Mouse (Mus musculus) thymus, adult 2 months (tissue): ENCODE results near the gene Mypn.

Experiments used
- CTCF ChIP-seq: fragments of 200-500 bp; IDR thresholded peaks from 2 replicates; pipeline ENCODE4 v1.5.1; 2012; ENCODE audit warnings: mild to moderate bottlenecking, control low read depth, low read length, moderate library complexity, borderline replicate concordance; ENCODE audit not compliant: control insufficient read depth, poor library complexity, insufficient read depth; ENCODE audit errors: extremely low read depth
- POLR2A ChIP-seq: fragments of 200-500 bp; IDR thresholded peaks from 2 replicates; pipeline ENCODE4 v1.6.1; 2012; ENCODE audit warnings: mild to moderate bottlenecking, low read length, control low read depth, moderate library complexity; ENCODE audit not compliant: control insufficient read depth, poor library complexity, insufficient read depth; ENCODE audit errors: extremely low read depth

GRCm38 (mm10) chr10:63231630-63232029 lies 27.9 kb upstream of the Mypn start:
- TF ChIP-seq CTCF, result no peak
- TF ChIP-seq POLR2A, result no peak
